Mouse (Mus musculus): ENCODE results near the gene Fyttd1. TPM values are rescaled to one million over a fixed set of nuclear protein-coding genes. Genes with fewer than 3 reads are reported as not detected.

The Fyttd1 gene
- polyA plus RNA-seq (2017; shearing (Covaris generic)), result 97.0 TPM

GRCm38 (mm10) chr16:32877343-32878156 lies at the start of gene Fyttd1, which contains the start of gene Rubcn:
Gene Fyttd1 (plus strand): TSS chr16:32877500.
Gene Rubcn (minus strand): TSS chr16:32877766.

GRCm38 (mm10) chr16:32913937-32914881 lies 36.9 kb downstream of the Fyttd1 start, which contains the start of gene Lrch3:
Gene Lrch3 (plus strand): TSS chr16:32914100.

Other genes starting within 250 kb of the Fyttd1 start
- 13.9 TPM for gene Tnk2, start 233.6 kb upstream of the Fyttd1 start, polyA plus RNA-seq (2017; shearing (Covaris generic))
- not detected for gene Muc4, start 141.6 kb upstream of the Fyttd1 start, polyA plus RNA-seq (2017; shearing (Covaris generic))
- gene Muc20, start 80.1 kb upstream of the Fyttd1 start, polyA plus RNA-seq (2017; shearing (Covaris generic)), result 0.27 TPM
- gene Smbd1, start 67.0 kb upstream of the Fyttd1 start, polyA plus RNA-seq (2017; shearing (Covaris generic)), result not detected
- gene Rubcn, start 266 bp downstream of the Fyttd1 start, polyA plus RNA-seq (2017; shearing (Covaris generic)), result 22.4 TPM
- 67.8 TPM for gene Lrch3, start 36.6 kb downstream of the Fyttd1 start, polyA plus RNA-seq (2017; shearing (Covaris generic))
- gene Iqcg, start 178.7 kb downstream of the Fyttd1 start, polyA plus RNA-seq (2017; shearing (Covaris generic)), result 0.53 TPM
- 1,016 TPM for gene Rpl35a, start 179.0 kb downstream of the Fyttd1 start, polyA plus RNA-seq (2017; shearing (Covaris generic))
- gene Lmln, start 185.0 kb downstream of the Fyttd1 start, polyA plus RNA-seq (2017; shearing (Covaris generic)), result 0.26 TPM

Measured in CD4-positive, CD25-positive, alpha-beta regulatory T cell, adult 9 weeks (primary cell).